Mouse (Mus musculus): ENCODE measurements at regions not wholly inside any gene's neighbourhood (a gene's known extent, or its start where the extent isn't known, plus 50 kb on each side); places are given as distances from the start of the nearest gene placed in this dataset.

DNA sequence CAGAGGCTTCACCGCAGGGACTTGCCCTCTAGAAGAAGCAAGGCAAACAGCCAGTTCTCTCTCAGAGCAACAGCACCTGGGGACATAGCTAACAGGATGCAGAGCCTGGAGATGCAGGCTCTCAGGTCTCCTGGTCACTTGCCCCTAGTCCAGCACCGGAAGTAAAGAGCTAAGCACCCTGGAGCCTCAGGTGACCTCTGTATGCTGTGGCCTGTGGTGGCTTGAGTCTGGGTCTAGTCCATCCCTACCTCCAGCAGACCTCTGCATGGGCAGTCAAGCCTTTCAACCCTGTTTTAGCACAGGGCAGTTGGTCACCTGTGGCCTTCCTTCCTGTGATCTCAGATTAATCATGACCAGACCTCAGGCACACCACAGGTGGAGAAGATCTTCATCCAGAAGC is 63.1 kb upstream of the Slc45a1 start:
- Histone ChIP-seq H3K4me1 (ENCODE audit: control insufficient read depth, insufficient read depth, low read length) (peaks cover 9% of the 10 kb centered on the region; the same call in 1 of the 2 replicates), H3K9ac (ENCODE audit: low read depth, low read length) (no peak overlapping the region), H3K27me3 (ENCODE audit: control insufficient read depth, insufficient read depth, low read length) (no peaks in the 10 kb centered on the region), H3K4me3 (ENCODE audit: insufficient read depth, low read depth, low read length) (no peak overlapping the region), H3K36me3 (ENCODE audit: control insufficient read depth, insufficient read depth, low read length) (no peaks in the 10 kb centered on the region), H3K79me2 (ENCODE audit: control insufficient read depth, insufficient read depth, low read length) (no peaks in the 10 kb centered on the region), H3K27ac (replicated peaks; ENCODE audit: insufficient read depth, low read depth, low read length) (no peak overlapping the region)
- 79% methylated on average over 2 of the region's 2 CpGs for WGBS
- no peak for DNase-seq (ENCODE audit: extremely low read depth, low read depth, low spot score)
- TF ChIP-seq POLR2A (IDR thresholded peaks at IDR 0.05; ENCODE audit: extremely low read depth, insufficient read depth, low read length), result no peak

GRCm38 (mm10) chr4:150713291-150713690 is 61.3 kb upstream of the Slc45a1 start:
- TF ChIP-seq CTCF (IDR thresholded peaks at IDR 0.05; ENCODE audit: low read depth, low read length) (no peak), POLR2A (IDR thresholded peaks at IDR 0.05; ENCODE audit: extremely low read depth, insufficient read depth, low read length) (no peak)
- H3K79me2 ChIP-seq (ENCODE audit: control insufficient read depth, insufficient read depth, low read length), result no peaks in the 10 kb centered on the region
- H3K4me1 ChIP-seq (ENCODE audit: control insufficient read depth, insufficient read depth, low read length), result peaks cover 22% of the 10 kb centered on the region
- H3K4me3 ChIP-seq (ENCODE audit: insufficient read depth, low read depth, low read length), result no peak overlapping the region
- WGBS, result 76% methylated on average over 5 of the region's 5 CpGs
- no peaks in the 10 kb centered on the region for H3K27me3 ChIP-seq (ENCODE audit: control insufficient read depth, insufficient read depth, low read length)
- no peak overlapping the region for H3K9ac ChIP-seq (ENCODE audit: low read depth, low read length)
- DNase-seq (ENCODE audit: extremely low read depth, low read depth, low spot score), result no peak
- no peaks in the 10 kb centered on the region for H3K36me3 ChIP-seq (ENCODE audit: control insufficient read depth, insufficient read depth, low read length)
- no peak overlapping the region for H3K27ac ChIP-seq (replicated peaks; ENCODE audit: insufficient read depth, low read depth, low read length)

- TF ChIP-seq CTCF (IDR thresholded peaks at IDR 0.05; ENCODE audit: low read depth, low read length), result no peak
- Histone ChIP-seq H3K36me3 (ENCODE audit: control insufficient read depth, insufficient read depth, low read length) (no peaks in the 10 kb centered on the region), H3K4me1 (ENCODE audit: control insufficient read depth, insufficient read depth, low read length) (peaks cover 26% of the 10 kb centered on the region), H3K4me3 (ENCODE audit: insufficient read depth, low read depth, low read length) (no peak overlapping the region), H3K27ac (replicated peaks; ENCODE audit: insufficient read depth, low read depth, low read length) (no peak overlapping the region), H3K9ac (ENCODE audit: low read depth, low read length) (no peak overlapping the region), H3K79me2 (ENCODE audit: control insufficient read depth, insufficient read depth, low read length) (no peaks in the 10 kb centered on the region), H3K27me3 (ENCODE audit: control insufficient read depth, insufficient read depth, low read length) (no peaks in the 10 kb centered on the region)
- 79% methylated on average over 10 of the region's 10 CpGs for WGBS
- no peak for DNase-seq (ENCODE audit: extremely low read depth, low read depth, low spot score)
These were observed 60.9 kb upstream of the Slc45a1 start for GRCm38 (mm10) chr4:150712856-150713255.

DNA sequence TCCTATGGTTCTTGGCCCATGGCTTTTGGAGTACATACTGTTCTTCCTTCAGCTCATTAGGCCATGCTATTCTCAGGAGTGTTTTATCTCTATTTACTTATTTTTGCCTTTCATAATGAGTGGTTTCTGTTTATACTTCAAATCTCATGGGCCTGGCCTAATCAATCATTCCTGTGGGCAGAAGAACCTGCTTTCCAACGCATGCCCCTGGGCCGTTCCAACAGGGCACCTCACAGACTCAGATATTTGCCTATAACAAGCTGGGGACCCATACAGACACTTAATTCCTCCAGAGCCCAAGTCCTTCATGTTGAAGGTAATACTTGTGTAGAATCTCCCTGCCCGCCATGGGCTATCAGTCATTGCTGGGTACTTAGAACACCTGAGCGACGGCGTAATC is 59.7 kb upstream of the Slc45a1 start:
- Histone ChIP-seq H3K27me3 (ENCODE audit: control insufficient read depth, insufficient read depth, low read length) (no peaks in the 10 kb centered on the region), H3K27ac (replicated peaks; ENCODE audit: insufficient read depth, low read depth, low read length) (peak overlapping the region; percentile 39), H3K4me3 (ENCODE audit: insufficient read depth, low read depth, low read length) (no peak overlapping the region), H3K36me3 (ENCODE audit: control insufficient read depth, insufficient read depth, low read length) (no peaks in the 10 kb centered on the region), H3K79me2 (ENCODE audit: control insufficient read depth, insufficient read depth, low read length) (no peaks in the 10 kb centered on the region), H3K4me1 (ENCODE audit: control insufficient read depth, insufficient read depth, low read length) (peaks cover 31% of the 10 kb centered on the region), H3K9ac (ENCODE audit: low read depth, low read length) (no peak overlapping the region)
- no peak for DNase-seq (ENCODE audit: extremely low read depth, low read depth, low spot score)
- TF ChIP-seq CTCF (IDR thresholded peaks at IDR 0.05; ENCODE audit: low read depth, low read length), result no peak
- no peak for TF ChIP-seq POLR2A (IDR thresholded peaks at IDR 0.05; ENCODE audit: extremely low read depth, insufficient read depth, low read length)
- whole genome bisulfite sequencing, result 71% methylated on average over 6 of the region's 6 CpGs

GRCm38 (mm10) chr4:150709391-150710130 is 57.6 kb upstream of the Slc45a1 start:
- H3K9ac ChIP-seq (ENCODE audit: low read depth, low read length), result peak overlapping the region; percentile 35
- peak; percentile 62 for DNase-seq (ENCODE audit: extremely low read depth, low read depth, low spot score)
- H3K36me3 ChIP-seq (ENCODE audit: control insufficient read depth, insufficient read depth, low read length), result no peaks in the 10 kb centered on the region
- H3K4me1 ChIP-seq (ENCODE audit: control insufficient read depth, insufficient read depth, low read length), result peaks cover 41% of the 10 kb centered on the region
- no peaks in the 10 kb centered on the region for H3K27me3 ChIP-seq (ENCODE audit: control insufficient read depth, insufficient read depth, low read length)
- TF ChIP-seq POLR2A (IDR thresholded peaks at IDR 0.05; ENCODE audit: extremely low read depth, insufficient read depth, low read length) (no peak), CTCF (IDR thresholded peaks at IDR 0.05; ENCODE audit: low read depth, low read length) (no peak)
- no peaks in the 10 kb centered on the region for H3K79me2 ChIP-seq (ENCODE audit: control insufficient read depth, insufficient read depth, low read length)
- H3K27ac ChIP-seq (replicated peaks; ENCODE audit: insufficient read depth, low read depth, low read length), result peak overlapping the region; percentile 99
- 77% methylated on average over 11 of the region's 11 CpGs for WGBS
- no peak overlapping the region for H3K4me3 ChIP-seq (ENCODE audit: insufficient read depth, low read depth, low read length)

- Histone ChIP-seq H3K4me3 (ENCODE audit: insufficient read depth, low read depth, low read length) (no peak overlapping the region), H3K4me1 (ENCODE audit: control insufficient read depth, insufficient read depth, low read length) (peaks cover 46% of the 10 kb centered on the region), H3K27me3 (ENCODE audit: control insufficient read depth, insufficient read depth, low read length) (no peaks in the 10 kb centered on the region), H3K27ac (replicated peaks; ENCODE audit: insufficient read depth, low read depth, low read length) (peak overlapping the region; percentile 99), H3K36me3 (ENCODE audit: control insufficient read depth, insufficient read depth, low read length) (no peaks in the 10 kb centered on the region), H3K79me2 (ENCODE audit: control insufficient read depth, insufficient read depth, low read length) (no peaks in the 10 kb centered on the region), H3K9ac (ENCODE audit: low read depth, low read length) (peak overlapping the region; percentile 84)
- DNase-seq (ENCODE audit: extremely low read depth, low read depth, low spot score), result no peak
- WGBS, result 56% methylated on average over 4 of the region's 4 CpGs
- TF ChIP-seq CTCF (IDR thresholded peaks at IDR 0.05; ENCODE audit: low read depth, low read length) (peak; percentile 60), POLR2A (IDR thresholded peaks at IDR 0.05; ENCODE audit: extremely low read depth, insufficient read depth, low read length) (no peak)
These were observed 56.6 kb upstream of the Slc45a1 start for GRCm38 (mm10) chr4:150708572-150708984.
